28 mouse cellular contexts compared by ENCODE assay signal in the genomic region with DNA sequence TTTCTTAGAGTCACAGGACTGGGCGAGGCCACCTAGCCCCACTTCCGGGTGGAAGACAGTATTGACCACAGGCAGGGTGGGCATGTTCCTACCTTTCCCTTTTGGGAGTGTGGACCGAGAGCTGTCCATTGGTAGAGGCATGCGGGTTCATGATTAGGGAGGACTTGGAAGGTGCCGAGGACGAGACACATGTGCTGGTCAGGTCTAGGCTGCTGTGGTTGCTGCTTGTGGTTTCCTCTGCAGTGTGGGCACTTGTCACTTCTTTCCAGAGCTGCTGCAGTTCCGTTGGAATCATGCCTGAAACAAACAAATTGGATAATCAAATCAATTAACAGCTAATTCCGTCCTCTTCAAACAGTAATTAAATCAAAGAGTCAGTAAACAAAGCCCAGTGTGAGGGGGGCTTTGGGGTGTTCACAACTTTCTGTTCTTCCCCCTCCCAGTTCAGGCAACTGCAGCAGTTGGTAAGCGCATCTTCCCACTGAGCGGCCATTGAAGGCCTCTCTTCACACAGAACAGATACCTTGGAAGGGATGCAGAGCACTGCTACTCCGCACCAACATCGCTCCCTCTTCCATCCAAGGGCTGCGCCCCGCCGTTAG.
DNase-seq lines count a peak whose midpoint lies in the region; ATAC-seq and TF ChIP-seq lines count a peak whose summit lies in the region.
"Had no signal": no experiment of that assay in that cellular context is flagged by ENCODE, and none has a peak within 500 bp of the region (broad histone marks: within the 10 kb centered on the region; RNA-seq: fewer than 3 reads in every experiment).

No protein-coding gene starts in this region.

- no peak for TF ChIP-seq CTCF in lung, embryonic 14.5 days (IDR thresholded peaks at IDR 0.05; ENCODE audit: low read depth)

- no peak overlapping the region for H3K4me2 ChIP-seq in lung, embryonic 14.5 days
- H3K4me2 ChIP-seq: intestine, embryonic 15.5 days; midbrain, embryonic 12.5 days; neural tube, embryonic 13.5 days had no signal

- 0 out of 2 replicates have a peak, but pooled peaks cover 3% of the 10 kb centered on the region for H3K4me1 ChIP-seq in lung, embryonic 14.5 days (ENCODE audit: insufficient read depth)
- H3K4me1 ChIP-seq in megakaryocyte, embryonic 14.5 days = peaks cover 44% of the 10 kb centered on the region
- H3K4me1 ChIP-seq: intestine, embryonic 15.5 days had no signal

- 69% methylated on average over 15 of the region's 15 CpGs for WGBS in lung, embryonic 14.5 days

- peaks cover 50% of the 10 kb centered on the region for H3K36me3 ChIP-seq in lung, embryonic 14.5 days (ENCODE audit: insufficient read depth)
- peaks cover 77% of the 10 kb centered on the region for H3K36me3 ChIP-seq in megakaryocyte, embryonic 14.5 days (replicated peaks; ENCODE audit: low read length)

- no peak overlapping the region for H3K27ac ChIP-seq in lung, embryonic 14.5 days (ENCODE audit: low read depth)
- H3K27ac ChIP-seq: hindbrain, postnatal 0 days; intestine, embryonic 15.5 days; kidney, postnatal 0 days; liver, embryonic 14.5 days; macrophage; midbrain, embryonic 12.5 days; neural tube, embryonic 13.5 days had no signal

- H3K9ac ChIP-seq in lung, embryonic 14.5 days = no peak overlapping the region
- H3K9ac ChIP-seq: intestine, embryonic 15.5 days; liver, embryonic 14.5 days; midbrain, embryonic 12.5 days; neural tube, embryonic 13.5 days had no signal

- H3K4me3 ChIP-seq in lung, embryonic 14.5 days (ENCODE audit: low read depth, low read length) = no peak overlapping the region
- peak overlapping the region; percentile 51 for H3K4me3 ChIP-seq in megakaryocyte, embryonic 14.5 days (replicated peaks)
- H3K4me3 ChIP-seq: erythroblast, embryonic 14.5 days; intestine, embryonic 15.5 days; midbrain, embryonic 12.5 days; myocyte; neural tube, embryonic 13.5 days had no signal

- no peak for DNase-seq in cerebellum, postnatal 14 days
- DNase-seq in lung, embryonic 14.5 days = peak; percentile 68
- no peak for DNase-seq in lung, adult 18-20 months
- DNase-seq in gastrocnemius, postnatal 14 days = no peak
- no peak for DNase-seq in right cerebral cortex, postnatal 10 days (ENCODE audit: low spot score in 2 of 2)
- DNase-seq: adrenal gland, postnatal 14 days; cerebellum, adult 11-12 months; cerebellum, adult 9-11 months; gastrocnemius, postnatal 36 days; heart, postnatal 14 days; kidney, adult 8-10 months; kidney, postnatal 4 days; liver; thymus, adult 2 months; thymus, postnatal 36 days had no signal

- 0 out of 2 replicates have a peak, but pooled peaks have one; percentile 34 for ATAC-seq in cerebellum, adult (ENCODE audit: insufficient number of reproducible peaks, low FRiP score, low TSS enrichment)
- peak; percentile 77 for ATAC-seq in lung, embryonic 14.5 days (ENCODE audit: insufficient read depth)
- no peak for ATAC-seq in megakaryocyte, adult 5-6 weeks (ENCODE audit: poor library complexity, severe bottlenecking)
- ATAC-seq: forebrain, embryonic 14.5 days; hindbrain, postnatal 0 days; intestine, embryonic 15.5 days had no signal

- no peaks in the 10 kb centered on the region for H3K27me3 ChIP-seq in lung, embryonic 14.5 days (ENCODE audit: insufficient read depth, low read length)
- H3K27me3 ChIP-seq in megakaryocyte, embryonic 14.5 days (replicated peaks) = no peaks in the 10 kb centered on the region
- H3K27me3 ChIP-seq: intestine, embryonic 15.5 days; midbrain, embryonic 12.5 days had no signal

- no peaks in the 10 kb centered on the region for H3K9me3 ChIP-seq in lung, embryonic 14.5 days (ENCODE audit: low read depth, low read length)
- peaks cover under 1% of the 10 kb centered on the region; the same call in 1 of the 2 replicates for H3K9me3 ChIP-seq in megakaryocyte, embryonic 14.5 days
- H3K9me3 ChIP-seq: intestine, embryonic 15.5 days had no signal

- intact Hi-C loops in gastrocnemius, postnatal 14 days (cut with DNase I; ENCODE audit: low total_unique reads) = no loop called here
